Mouse (Mus musculus) kidney, adult 8-10 months (tissue): ENCODE data around the gene Ghr.

ENCODE experiments used
- DNase-seq, 2 experiments: peaks; one replicate each; pipeline ENCODE4 v3.0.0; 2022

Ghr gene

DNA sequence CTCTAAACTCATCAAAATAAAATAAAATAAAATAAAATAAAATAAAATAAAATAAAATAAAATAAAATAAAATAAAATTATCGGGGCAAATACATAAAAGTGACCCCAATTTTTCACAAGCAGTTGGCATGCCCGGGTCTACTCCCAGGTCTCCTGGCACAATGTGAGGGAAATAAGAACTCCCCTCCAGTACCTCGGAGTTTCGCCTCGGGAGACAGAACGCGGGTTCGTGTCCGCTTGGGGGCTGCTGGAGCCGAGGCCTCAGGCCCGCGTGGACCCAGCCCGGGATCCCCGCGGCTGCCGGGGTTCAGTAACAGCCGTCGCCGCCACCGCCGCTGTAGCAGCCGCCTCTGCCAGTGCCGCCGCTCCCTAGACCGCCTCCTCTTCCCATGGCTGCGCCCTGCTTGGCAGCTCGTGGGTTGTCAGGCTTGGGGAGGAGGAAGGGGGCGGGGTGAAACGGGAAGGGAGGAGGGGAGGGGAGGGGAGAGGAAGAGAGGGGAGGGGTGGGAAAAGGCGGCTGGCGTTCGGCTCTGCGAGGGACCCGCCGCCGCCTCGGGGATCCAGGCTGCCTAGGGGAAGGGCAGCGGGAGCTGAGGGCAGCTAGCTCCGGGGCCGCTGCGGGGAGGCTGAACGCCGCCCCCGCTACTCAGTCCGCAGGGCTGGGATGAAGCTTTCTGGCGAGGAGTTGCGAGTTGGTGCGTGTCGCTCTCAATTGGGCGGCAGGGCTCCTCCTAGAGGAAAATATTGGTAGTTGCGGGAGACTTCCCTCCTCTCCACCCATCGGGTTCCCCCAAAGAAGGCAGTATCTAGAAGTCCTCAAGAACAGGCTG, at the start of gene Ghr:
Gene Ghr (minus strand): TSS at position 686 of the 830 bp plus-strand sequence.
- peak; percentile 91 to 92 for DNase-seq

DNA sequence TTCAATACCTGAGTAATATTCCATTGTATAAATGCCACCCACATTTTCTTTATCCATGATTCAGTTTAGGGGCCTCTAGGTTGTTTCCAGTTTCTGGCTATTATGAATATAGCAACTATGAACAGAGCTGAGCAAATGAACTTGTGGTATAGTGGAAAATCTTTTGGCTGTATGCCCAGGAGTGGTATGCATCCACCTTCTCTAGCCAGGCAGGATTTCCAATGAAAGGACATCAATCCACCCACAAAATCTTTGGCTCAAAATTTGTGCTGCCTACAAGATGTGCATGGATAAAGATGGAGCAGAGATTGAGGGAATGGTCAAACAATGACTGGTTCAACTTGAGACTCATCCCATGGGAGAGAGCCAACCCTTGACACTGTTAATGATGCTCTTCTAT, 39.5 kb upstream of the Ghr start:
- no peak for DNase-seq

DNA sequence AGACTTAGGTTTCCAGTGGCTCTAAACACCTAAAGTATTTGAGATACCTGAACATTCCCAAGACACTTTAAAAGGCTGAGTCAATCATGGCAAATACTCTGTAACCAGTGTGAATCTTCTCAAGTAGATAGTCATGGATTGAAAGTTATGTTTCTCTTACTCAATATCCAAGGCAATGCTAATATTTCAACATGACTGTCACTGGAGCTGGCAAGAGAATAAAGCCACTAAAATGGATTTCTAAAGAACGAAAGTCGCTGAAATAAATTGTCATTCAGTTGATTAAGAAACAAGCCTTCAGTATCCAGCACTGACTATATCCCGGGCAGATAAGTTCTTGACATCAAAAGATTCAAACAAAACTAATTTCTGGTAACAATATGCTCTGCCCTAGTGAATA, 37.1 kb upstream of the Ghr start:
- DNase-seq: no peak

DNA sequence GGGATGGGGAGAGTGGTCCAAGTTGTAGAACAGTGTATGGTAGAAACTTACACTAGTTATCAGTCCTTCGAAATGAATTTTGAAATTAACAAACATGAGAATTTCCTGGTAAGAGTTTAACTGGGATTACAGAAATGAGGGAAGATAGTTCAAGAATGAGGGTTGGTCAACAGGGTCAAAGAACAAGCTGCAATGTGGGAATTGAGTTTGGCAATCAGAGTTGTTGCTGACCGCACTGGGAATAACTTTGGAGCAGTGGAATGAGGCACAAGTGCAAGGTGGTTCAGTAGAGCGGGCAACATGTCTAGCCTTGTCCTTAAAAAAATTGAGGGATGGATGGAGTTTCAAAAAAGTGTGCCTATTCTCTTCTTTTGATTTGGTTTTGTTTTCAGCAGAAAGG, 35.0 kb upstream of the Ghr start:
- DNase-seq: peak; percentile 13 to 16

DNA sequence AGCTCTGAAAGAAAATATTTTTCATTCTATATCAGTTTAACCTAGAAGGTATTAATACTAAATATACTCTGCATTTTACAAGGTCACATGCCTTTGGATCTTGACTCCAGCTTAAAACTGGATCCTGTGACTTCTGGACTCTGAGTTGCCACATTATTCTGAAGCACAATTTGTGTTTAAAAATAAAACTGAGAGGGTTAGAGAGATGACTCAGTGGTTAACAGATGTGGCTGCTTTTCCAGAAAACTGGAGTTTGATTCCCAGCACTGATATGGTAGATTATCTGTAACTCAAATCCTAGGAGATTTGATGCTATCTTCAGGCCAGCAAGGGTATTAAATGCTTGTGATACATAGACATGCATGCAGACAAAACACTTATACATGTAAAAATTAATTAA, 28.7 kb upstream of the Ghr start:
- no peak for DNase-seq

DNA sequence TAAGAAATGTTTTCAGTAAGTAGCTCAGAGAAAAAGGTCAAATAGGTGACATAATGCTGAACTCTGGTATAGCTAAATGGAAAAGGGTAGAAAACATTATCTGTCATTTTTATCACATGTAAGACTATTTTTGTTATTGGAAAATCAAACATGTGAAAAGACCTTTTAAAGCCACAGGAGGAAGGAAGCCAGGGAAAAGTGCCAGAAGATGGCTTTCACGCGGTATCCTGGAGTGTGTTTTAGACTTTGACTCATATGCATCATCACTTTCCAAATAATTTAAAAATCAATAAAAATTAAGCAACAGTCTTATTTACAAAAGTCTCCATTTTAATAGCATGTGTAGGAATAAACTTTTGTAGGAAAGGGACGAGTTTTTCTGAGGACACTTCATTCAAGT, 24.7 kb upstream of the Ghr start:
- DNase-seq: no peak

DNA sequence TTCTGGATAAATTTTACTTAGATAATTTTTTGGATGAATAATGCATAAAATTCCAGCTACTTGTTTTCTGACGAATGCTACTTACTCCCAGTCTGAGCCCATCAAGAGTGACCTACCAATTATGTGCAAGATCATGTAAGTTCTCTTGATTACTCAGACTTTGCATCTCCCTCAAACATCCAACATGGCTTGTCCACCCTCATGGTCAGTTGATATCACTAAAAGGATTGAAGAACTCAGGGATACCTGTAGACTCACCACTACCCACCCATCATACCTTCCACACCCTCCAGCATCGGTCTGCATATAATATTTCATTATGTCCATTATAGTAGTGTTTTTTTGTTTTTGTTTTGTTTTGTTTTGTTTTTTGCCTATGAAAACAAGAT, 18.8 kb upstream of the Ghr start:
- no peak for DNase-seq

DNA sequence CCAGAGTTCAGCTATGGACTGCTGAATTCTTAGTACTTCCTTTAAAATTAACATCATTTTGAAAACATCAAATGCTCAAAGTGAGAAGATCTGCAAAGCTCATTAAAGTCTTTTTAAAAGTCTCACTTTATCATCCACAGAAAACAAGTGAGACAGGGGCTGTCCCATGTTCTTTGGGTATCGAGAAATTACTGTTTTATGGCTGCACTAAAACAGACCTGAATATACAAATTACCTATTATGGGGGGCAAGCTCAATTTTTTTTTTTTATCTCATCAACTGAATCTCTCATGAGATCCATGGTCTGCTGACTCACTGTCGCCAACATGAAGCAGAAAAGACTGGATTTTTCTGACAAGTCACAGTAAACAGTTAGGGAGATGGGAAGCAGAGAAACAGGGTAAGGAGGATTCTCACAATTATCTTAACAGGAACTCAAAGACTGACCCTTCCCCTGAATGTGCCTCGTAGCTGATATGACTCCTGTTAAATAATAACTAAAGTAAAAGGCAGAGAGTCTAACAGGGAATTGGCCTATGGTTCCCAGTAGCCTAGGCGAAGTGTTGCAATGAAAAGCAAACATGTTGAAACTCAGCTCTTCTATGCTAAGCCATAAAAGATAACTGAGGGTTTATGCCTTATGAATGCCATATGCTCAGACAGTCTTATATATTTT, 18.3 kb upstream of the Ghr start:
- no peak for DNase-seq

DNA sequence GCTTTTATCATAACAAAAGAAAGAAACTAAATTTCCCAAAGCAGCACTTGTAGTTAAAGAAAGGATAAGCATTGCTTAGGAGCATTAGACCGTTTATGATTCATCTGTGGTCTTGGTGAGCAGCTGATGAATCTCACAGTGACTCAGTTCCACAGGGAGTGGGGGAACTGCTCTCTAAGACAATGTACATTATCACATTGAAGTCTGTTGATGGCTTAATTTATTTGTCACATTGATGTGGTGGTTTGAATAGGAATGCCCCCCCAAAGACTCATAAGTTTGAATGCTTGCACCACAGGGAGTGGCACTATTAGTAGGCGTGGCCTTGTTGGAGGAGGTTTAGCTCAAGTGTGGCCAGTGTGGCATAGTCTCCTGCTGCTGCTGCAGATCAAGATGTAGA, 4.6 kb upstream of the Ghr start:
- DNase-seq: no peak

DNA sequence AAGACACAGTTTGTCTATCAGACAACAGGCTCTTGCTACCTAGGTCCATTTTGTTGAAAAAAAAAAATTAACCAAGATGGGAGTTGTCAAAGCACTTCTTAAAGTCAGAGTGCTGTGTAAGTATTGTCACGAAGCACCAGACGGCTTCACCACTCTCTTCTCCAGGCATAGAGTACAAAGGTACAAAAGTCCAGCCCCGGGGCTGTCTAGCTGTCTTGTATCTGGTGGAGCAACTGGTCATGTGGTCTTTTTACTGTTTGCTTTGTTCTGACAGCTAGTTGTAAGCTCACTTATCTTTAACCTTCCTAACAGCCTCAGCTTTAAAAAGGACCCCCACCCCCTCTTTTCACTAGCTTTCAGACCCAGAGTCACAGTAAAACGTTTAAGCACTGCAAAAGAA, 1.1 kb upstream of the Ghr start:
- DNase-seq: peak; percentile 76 to 77

DNA sequence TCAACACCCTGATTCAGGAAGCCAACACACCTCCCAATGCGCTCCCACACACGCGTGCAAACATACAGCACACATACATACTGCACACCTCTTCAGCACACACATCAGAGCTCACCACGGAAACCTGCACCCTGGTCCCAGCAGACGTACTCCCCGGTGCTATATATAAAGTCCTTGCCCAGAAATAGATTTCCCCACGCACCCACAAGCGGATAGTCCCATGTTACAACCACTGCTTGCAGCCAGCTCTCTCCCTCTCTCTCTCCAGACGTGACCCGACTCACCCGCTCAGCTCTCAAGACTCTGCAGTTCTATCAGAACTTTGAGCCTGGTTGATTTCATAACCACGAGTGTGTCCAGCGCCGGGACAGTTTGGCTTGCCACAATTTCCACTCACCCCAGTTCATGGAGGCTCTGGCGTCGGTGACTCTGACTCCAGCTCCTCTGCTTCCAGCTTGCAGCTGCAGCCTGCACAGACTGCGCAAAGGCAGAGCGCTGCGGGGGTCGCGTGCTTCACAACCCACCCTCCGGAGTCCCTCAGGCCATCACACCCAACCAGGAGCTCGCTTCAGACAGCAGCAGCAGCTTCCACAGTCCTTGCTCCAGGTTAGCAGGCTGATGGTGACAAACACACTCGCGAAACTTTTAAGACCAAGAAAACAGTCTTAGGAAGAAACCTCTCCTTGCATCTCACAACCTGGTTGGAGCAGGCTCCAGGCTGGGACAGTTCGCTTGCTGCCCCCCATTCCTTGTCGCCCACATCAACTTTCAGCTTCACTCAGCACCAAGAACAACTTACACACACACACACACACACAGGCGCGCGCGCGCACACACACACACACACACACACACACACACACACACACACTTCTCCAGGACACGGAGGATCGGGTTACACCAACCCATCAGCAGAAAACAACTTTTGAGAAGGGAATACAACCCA, 1.2 kb downstream of the Ghr start:
- DNase-seq: peak; percentile 67 to 71

DNA sequence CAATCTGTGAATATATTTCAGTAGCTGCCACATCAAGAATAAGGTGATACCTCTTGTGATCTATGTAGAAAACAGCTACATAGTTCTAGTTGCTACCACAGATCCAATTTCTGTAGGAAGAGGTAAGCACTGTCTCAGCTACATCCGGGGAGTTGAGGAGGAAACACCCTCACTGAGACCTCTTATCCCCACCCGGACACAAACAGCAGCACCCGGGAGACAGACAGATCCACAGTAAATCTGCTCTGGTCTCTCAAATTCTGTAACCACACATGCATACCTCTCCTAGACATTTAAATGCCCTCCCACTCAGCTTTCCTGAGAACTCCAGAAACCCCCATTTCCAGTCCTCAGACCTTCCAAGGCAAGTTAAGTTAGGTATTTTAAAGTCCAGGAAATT, 2.0 kb downstream of the Ghr start:
- no peak for DNase-seq

DNA sequence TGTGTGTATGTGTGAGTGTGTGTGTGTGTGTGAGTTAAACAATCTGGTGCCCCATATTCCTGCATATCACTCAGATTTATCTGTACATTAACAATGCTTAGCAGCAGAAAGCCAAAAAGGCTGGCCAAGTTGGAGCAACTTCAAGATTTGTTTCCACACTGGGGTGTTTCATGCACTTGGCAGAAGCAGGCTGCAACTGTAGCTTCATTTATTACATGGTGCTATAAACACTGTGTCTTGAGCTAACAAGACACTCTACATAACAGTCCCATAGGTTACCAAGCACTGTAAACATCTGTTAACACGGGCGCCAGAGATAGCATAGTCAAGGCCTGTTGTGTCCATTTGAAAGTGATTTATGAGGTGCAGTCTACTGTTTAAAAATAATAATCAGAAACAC, 3.1 kb downstream of the Ghr start:
- no peak for DNase-seq

DNA sequence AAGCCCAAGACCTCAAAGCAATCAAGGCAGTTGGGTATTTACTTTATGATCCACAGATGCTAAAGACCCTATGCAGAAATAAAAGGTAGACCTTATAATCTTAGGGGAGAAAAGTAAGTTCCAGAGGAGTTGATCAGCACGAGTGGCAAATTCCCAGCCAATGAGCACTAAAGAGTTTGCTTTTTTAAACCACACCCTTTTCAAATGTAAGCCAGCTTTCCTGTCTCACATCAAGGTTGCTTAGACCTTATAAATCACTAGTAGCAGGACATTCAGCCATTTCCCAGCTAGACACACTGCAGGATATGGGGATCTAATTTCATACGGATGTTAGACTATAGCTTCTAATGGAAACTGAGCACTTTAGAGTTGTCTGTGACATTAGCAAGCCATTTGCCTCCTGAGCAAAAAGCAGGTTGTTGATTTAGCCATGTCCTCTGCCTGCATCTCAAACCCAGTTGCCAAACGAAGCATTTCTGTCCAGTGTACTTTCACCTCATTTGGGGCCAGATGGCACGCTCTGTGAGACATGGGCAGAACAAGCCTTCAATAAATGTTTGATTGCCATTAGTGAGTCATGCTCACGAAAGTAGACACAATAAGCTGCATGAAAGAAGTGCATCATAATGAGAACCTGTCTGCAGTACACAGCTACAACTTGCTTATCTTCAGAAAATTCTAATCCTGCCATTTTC, 4.9 kb downstream of the Ghr start:
- DNase-seq: peak; percentile 64 to 70

DNA sequence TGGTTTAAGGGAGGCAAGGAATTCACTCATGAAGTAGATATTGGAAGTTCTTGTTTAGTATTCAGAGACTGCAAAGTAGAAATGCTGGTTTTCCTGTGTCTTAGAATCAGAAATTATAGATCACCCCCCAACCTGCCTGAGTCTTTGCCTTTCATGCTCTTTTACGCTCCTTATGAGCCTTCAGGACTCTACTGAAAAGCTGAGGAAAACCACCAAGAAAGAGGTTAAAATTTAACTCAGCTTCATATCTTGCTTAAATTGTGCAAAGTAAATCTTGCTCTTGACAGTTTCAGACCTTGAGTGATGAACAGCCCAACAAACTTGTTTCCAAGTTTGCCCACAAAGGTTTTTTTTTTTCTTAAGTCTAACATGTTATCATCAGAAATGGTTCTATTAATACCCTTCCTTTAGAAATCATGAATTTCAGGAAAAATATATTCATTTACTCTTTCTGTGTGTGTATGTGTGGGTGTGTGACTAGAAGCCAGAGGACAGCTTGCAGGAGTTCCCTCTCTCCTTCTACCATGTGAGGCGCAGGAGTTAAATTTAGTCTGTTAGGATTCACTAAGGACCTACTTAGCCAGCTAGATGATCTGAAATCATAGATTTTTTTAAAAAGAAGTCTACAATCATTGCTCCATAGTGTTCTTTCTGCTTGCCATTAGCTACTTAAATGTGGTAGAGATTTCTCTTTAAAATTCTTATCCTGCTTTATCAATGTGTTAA, 14.0 kb downstream of the Ghr start:
- DNase-seq: no peak

DNA sequence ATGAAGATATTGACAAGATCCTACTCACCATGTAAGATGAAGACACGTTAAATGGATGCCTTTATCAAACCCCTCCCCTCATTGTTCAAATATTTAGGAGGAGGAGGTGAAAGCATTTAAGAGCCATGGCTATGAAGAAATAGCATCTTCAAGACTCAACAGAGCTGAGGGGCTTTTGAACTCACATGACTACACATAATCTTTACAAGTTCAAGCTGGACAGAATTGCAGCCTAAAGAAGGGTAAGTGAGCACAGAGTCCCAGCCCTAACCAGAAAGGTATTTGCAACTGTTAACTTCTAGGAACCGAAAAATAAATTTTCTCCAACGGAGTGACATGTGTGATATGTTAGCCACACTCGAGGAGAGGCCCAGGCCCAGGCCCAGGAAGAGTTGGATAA, 18.7 kb downstream of the Ghr start:
- DNase-seq: no peak

DNA sequence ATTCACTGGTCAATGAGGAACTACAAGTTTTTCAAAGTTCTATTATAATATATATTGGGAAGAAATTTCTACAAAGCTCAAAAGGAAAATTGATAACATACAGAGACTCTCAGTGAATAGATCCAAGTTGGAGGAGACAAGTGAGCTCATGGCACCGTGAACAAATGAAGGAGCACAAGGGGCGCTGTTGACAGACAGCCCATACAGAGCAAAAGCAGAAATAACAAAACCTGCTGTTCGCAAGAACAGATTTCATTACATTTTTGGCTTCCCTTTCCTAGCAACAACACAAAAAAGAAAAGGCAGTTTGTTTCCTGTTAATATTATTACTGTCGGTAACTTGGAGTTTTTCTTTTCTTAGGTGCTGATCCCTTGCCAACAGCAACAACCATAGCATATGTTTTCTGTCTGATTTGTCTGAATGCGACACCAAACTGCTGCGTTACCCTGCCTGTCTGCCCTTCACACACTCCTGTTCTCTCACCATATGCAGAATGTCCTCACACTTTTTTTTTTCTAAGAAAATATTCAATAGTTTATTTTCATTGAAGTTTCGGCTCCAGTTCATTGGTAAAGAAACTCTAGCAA, 19.3 kb downstream of the Ghr start:
- no peak for DNase-seq

DNA sequence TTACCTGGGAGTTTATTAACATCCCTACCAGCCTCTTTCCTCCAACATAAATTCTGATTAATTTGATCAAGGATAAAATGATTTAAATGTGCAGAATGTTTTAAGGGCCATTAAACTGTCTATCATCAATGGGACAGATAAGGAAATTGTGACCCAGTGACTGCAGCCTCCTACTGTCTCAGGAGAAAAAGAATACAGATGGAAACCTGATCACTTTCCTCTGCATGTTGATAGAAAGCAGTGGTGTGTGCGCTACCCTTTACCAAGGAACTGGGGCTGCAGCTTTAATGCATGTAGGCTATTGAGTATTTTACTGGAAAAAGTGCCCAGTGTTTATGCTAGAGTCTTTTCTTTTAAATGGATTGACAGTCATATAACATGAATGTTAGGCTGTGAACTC, 19.8 kb downstream of the Ghr start:
- no peak for DNase-seq

DNA sequence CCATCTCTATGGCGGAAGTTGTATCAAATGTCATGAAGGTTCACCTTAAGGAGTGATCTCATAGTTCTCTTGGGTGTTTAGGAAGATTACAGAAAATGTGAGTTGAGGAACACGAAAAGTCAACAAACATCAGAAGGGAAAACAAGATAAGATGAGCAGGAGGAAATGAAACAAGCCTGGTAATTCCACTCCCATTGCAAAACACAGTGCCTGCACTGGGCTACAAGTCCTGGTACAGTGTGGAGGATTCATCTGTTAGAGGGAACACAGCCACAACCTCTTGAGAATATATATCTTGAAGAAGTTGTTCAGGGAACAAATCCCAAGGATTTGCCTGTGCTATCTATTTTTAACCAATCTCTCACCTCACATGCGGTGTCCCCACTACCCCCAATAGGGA, 24.8 kb downstream of the Ghr start:
- DNase-seq: no peak

DNA sequence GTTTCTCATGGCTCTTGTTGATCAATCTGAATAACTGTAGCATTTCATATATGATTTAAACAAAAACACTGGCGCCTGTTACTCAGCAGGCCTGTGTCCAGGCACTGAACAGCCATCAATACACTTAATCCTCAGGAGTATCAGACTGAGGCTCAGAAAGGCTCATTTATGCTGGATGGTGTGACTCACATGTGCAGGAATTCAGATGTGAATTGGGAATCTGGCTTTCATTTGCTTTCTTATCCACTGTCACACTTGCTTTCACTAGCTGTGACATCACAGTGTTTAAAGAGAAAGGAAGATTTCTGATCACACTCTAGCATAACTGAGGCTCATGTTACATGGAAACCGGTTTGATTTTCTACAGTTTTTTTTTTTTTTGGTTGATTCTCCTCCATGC, 39.0 kb downstream of the Ghr start:
- no peak for DNase-seq

DNA sequence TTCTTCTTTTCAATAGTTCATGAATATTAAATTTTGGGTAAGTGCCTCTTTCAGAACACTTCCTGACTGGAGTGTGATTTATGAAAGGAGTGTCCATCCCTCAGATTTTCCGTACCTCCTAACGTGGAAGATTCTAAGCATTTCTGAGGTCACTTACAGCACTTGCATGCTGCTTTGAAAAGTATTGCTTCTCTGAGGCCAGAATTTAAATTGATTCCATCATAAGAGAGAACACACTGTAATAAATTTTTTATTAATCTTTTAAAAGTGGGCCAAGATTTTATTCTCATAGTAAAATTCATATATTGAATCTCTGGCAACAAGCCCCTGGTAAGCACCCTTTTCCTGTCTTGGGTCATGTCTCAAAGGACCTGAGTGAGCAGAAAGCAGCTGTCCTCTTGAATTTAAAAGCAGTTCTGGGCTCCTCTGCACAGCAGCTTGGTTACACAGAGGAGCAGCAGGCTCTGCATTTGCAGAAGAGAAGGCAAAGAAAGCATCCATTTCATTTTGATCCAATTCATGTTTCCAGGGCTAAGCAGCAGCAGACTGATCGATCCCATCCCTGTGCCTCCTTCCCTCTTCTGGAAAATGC, 46.9 kb downstream of the Ghr start:
- no peak for DNase-seq
